Mouse (Mus musculus) stomach, postnatal 0 days (tissue): ENCODE results near the gene Cdca7l. TPM values are rescaled to one million over a fixed set of nuclear protein-coding genes. Genes with fewer than 3 reads are reported as not detected.
A peak's percentile ranks its signal among the peaks of the same experiment; 100 is the strongest.

Experiments used
- ATAC-seq: fragments of 200-750 bp; cut with Nextera tagmentation; 2 replicates; pipeline ENCODE4 v1.8.0; 2017; ENCODE audit not compliant: low FRiP score, low TSS enrichment
- DNase-seq: peaks from one replicate; pipeline ENCODE4 v3.0.0-alpha.2; 2016; ENCODE audit warnings: low spot score
- H3K27ac ChIP-seq: fragments of 300-500 bp; sonication (generic); replicated peaks from 2 replicates; pipeline ENCODE4 v1.5.1; 2014; ENCODE audit warnings: mild to moderate bottlenecking, control low read depth
- H3K27me3 ChIP-seq: fragments of 300-500 bp; sonication (generic); 2 replicates; pipeline ENCODE4 v1.6.1; 2014; ENCODE audit warnings: low read length; ENCODE audit not compliant: control insufficient read depth, insufficient read depth
- H3K36me3 ChIP-seq: fragments of 300-500 bp; sonication (generic); 2 replicates; pipeline ENCODE4 v1.6.1; 2014; ENCODE audit warnings: low read length, mixed read lengths; ENCODE audit not compliant: control insufficient read depth, insufficient read depth
- H3K4me1 ChIP-seq: fragments of 300-500 bp; sonication (generic); replicated peaks from 2 replicates; pipeline ENCODE4 v1.6.1; 2014; ENCODE audit warnings: antibody characterized with exemption; ENCODE audit not compliant: control insufficient read depth, insufficient read depth
- H3K4me2 ChIP-seq: fragments of 300-500 bp; sonication (generic); replicated peaks from 2 replicates; pipeline ENCODE4 v1.6.1; 2014; ENCODE audit warnings: low read depth, mild to moderate bottlenecking, control low read depth, moderate library complexity
- H3K4me3 ChIP-seq: fragments of 300-500 bp; sonication (generic); 2 replicates; pipeline ENCODE4 v1.5.1; 2014; ENCODE audit warnings: low read depth, low read length, control low read depth
- H3K9ac ChIP-seq: fragments of 300-500 bp; sonication (generic); 2 replicates; pipeline ENCODE4 v1.6.1; 2014; ENCODE audit warnings: mild to moderate bottlenecking, low read length, control low read depth, mixed read lengths
- H3K9me3 ChIP-seq: fragments of 300-500 bp; sonication (generic); 2 replicates; pipeline ENCODE4 v1.6.1; 2016; ENCODE audit warnings: low read length; ENCODE audit not compliant: control insufficient read depth
- CTCF ChIP-seq: IDR thresholded peaks from 2 replicates; pipeline ENCODE4 v1.5.1; 2016; ENCODE audit warnings: antibody characterized with exemption, low read depth, mild to moderate bottlenecking, moderate library complexity
- EP300 ChIP-seq: optimal IDR thresholded peaks from 2 replicates; pipeline ENCODE3; 2016; ENCODE audit warnings: antibody characterized with exemption
- WGBS: fragments of 180-500 bp; shearing (Covaris S2); extraction: QIAGEN DNeasy Blood & Tissue Kit; methylation state at CpG from one replicate; pipeline ENCODE4 v1.1.7; 2014; 5-methylcytosine and 5-hydroxymethylcytosine counted together
- polyA plus RNA-seq: library from polyadenylated mRNA; unstranded; fragments of >200 nt; fragmentation: Nextera tagmentation; extraction: Ambion mirVana; gene quantifications from 2 replicates; pipeline ENCODE4 v1.2.1, GENCODE M21; 2015

Gene Cdca7l
- polyA plus RNA-seq, 1 experiment from 2014 or later: 15.1 TPM

- ATAC-seq: peak; percentile 96
- DNase-seq: peak; percentile 80
- peak overlapping the region; percentile 98 for H3K4me2 ChIP-seq
- peak overlapping the region; percentile 70 for H3K4me3 ChIP-seq
- no peak for TF ChIP-seq EP300
- no peak for TF ChIP-seq CTCF
- H3K4me1 ChIP-seq: no peaks in the 10 kb centered on the region; the same call in 1 of the 2 replicates
- no peaks in the 10 kb centered on the region for H3K9me3 ChIP-seq
- peak overlapping the region; percentile 71 for H3K9ac ChIP-seq
- no peaks in the 10 kb centered on the region for H3K27me3 ChIP-seq
- H3K27ac ChIP-seq: no peak overlapping the region; the same call in 1 of the 2 replicates
- no peaks in the 10 kb centered on the region for H3K36me3 ChIP-seq
- WGBS: under 1% methylated on average over 53 of the region's 75 CpGs
These were observed 39.4 kb downstream of the Cdca7l start for GRCm38 (mm10) chr12:117843302-117844074.

- WGBS: 1% methylated on average over 15 of the region's 15 CpGs
- H3K9ac ChIP-seq: peak overlapping the region; percentile 71
- no peak overlapping the region for H3K27ac ChIP-seq
- no peaks in the 10 kb centered on the region for H3K36me3 ChIP-seq
- no peak for TF ChIP-seq CTCF
- TF ChIP-seq EP300: no peak
- H3K4me1 ChIP-seq: no peaks in the 10 kb centered on the region; the same call in 1 of the 2 replicates
- H3K9me3 ChIP-seq: no peaks in the 10 kb centered on the region
- DNase-seq (no peak), ATAC-seq (no peak)
- H3K4me3 ChIP-seq: peak overlapping the region; percentile 70
- H3K27me3 ChIP-seq: no peaks in the 10 kb centered on the region
- H3K4me2 ChIP-seq: peak overlapping the region; percentile 98
These were observed 40.0 kb downstream of the Cdca7l start for GRCm38 (mm10) chr12:117844075-117844408.

- Histone ChIP-seq H3K4me2 (peak overlapping the region; percentile 42; the same call in 1 of the 2 replicates), H3K4me1 (no peaks in the 10 kb centered on the region; the same call in 1 of the 2 replicates), H3K9ac (no peak overlapping the region; the same call in 1 of the 2 replicates), H3K27ac (no peak overlapping the region), H3K4me3 (no peak overlapping the region), H3K9me3 (no peaks in the 10 kb centered on the region), H3K27me3 (no peaks in the 10 kb centered on the region), H3K36me3 (no peaks in the 10 kb centered on the region)
- ATAC-seq (no peak), DNase-seq (no peak)
- WGBS: 45% methylated on average over 2 of the region's 2 CpGs
- no peak for TF ChIP-seq CTCF
- TF ChIP-seq EP300: no peak
These were observed 40.8 kb downstream of the Cdca7l start for GRCm38 (mm10) chr12:117844917-117845316.

DNA sequence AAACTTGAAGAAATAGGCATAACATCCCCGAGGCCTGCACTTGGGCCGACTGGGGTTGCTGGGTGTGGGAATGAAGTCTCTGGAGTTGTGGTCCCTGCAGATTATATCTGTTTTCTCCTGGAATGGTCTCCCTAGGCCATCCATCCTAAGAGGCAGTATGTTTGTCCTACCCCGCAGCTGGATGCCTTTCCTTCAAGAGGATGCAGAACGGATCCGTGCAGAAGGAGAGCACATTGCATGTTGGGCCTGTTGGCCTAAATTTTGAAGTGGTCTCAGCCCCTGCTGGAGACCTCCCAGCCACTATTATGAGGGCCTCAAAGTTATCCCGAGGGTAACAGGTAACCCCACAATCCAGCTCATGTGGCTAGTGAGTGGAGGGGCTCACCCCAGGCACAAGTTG is 44.5 kb downstream of the Cdca7l start:
- TF ChIP-seq CTCF: no peak
- TF ChIP-seq EP300: no peak
- no peak overlapping the region for H3K4me3 ChIP-seq
- no peak for ATAC-seq

GRCm38 (mm10) chr12:117850472-117850871 is 46.4 kb downstream of the Cdca7l start:
- Histone ChIP-seq H3K4me2 (no peak overlapping the region), H3K9ac (no peak overlapping the region), H3K9me3 (no peaks in the 10 kb centered on the region), H3K4me1 (no peaks in the 10 kb centered on the region), H3K36me3 (no peaks in the 10 kb centered on the region), H3K27me3 (no peaks in the 10 kb centered on the region), H3K4me3 (no peak overlapping the region), H3K27ac (no peak overlapping the region)
- ATAC-seq (no peak), DNase-seq (no peak)
- WGBS: 68% methylated on average over 10 of the region's 10 CpGs
- no peak for TF ChIP-seq CTCF

More for the DNA sequence above, 44.5 kb downstream of the Cdca7l start:
- H3K27me3 ChIP-seq: no peaks in the 10 kb centered on the region
- WGBS: 90% methylated on average over 6 of the region's 6 CpGs
- no peak overlapping the region for H3K27ac ChIP-seq
- H3K36me3 ChIP-seq: no peaks in the 10 kb centered on the region
- no peak overlapping the region for H3K4me2 ChIP-seq
- no peak overlapping the region for H3K9ac ChIP-seq
- H3K9me3 ChIP-seq: no peaks in the 10 kb centered on the region
- no peaks in the 10 kb centered on the region; the same call in 1 of the 2 replicates for H3K4me1 ChIP-seq
- no peak for DNase-seq

GRCm38 (mm10) chr12:117853316-117853715 is 49.2 kb downstream of the Cdca7l start:
- Histone ChIP-seq H3K4me1 (no peaks in the 10 kb centered on the region), H3K4me3 (no peak overlapping the region), H3K27ac (no peak overlapping the region), H3K9ac (no peak overlapping the region), H3K36me3 (no peaks in the 10 kb centered on the region), H3K4me2 (no peak overlapping the region), H3K27me3 (no peaks in the 10 kb centered on the region), H3K9me3 (no peaks in the 10 kb centered on the region)
- WGBS: 19% methylated on average over 6 of the region's 6 CpGs
- DNase-seq: peak; percentile 38
- TF ChIP-seq EP300 (no peak), CTCF (peak; percentile 96)
- 0 out of 2 replicates have a peak, but pooled peaks have one; percentile 38 for ATAC-seq
